Mouse (Mus musculus): ENCODE measurements around the gene Zfp865. TPM values are rescaled to one million over a fixed set of nuclear protein-coding genes. Genes with fewer than 3 reads are reported as not detected.

Gene Zfp865
- polyA plus RNA-seq, 1 experiment from 2014 or later, result 1.2 TPM

GRCm38 (mm10) chr7:5052438-5052837 lies 32.3 kb downstream of the Zfp865 start:
- 4% methylated on average over 12 of the region's 12 CpGs for WGBS (ENCODE audit: insufficient replicate concordance)
- H3K36me3 ChIP-seq (ENCODE audit: control insufficient read depth, insufficient read depth), result no peaks in the 10 kb centered on the region
- no peak for ATAC-seq (ENCODE audit: low read depth)
- H3K4me1 ChIP-seq (ENCODE audit: control insufficient read depth, low read depth, low read length), result peaks cover 4% of the 10 kb centered on the region
- no peak overlapping the region for H3K27ac ChIP-seq (ENCODE audit: low read length)
- no peak overlapping the region for H3K9ac ChIP-seq (ENCODE audit: low read depth, low read length)
- H3K9me3 ChIP-seq (replicated peaks; ENCODE audit: control insufficient read depth, low read length), result no peaks in the 10 kb centered on the region
- peaks cover 89% of the 10 kb centered on the region for H3K27me3 ChIP-seq (ENCODE audit: control insufficient read depth, insufficient read depth, low read depth, low read length)
- H3K4me3 ChIP-seq (ENCODE audit: low read depth, low read length), result peak overlapping the region; percentile 62
- 0 out of 2 replicates have a peak overlapping the region, but pooled peaks have one; percentile 4 for H3K4me2 ChIP-seq (ENCODE audit: low read depth, low read length)

GRCm38 (mm10) chr7:5052931-5053343 lies 32.8 kb downstream of the Zfp865 start:
- peaks cover 94% of the 10 kb centered on the region for H3K27me3 ChIP-seq (ENCODE audit: control insufficient read depth, insufficient read depth, low read depth, low read length)
- no peaks in the 10 kb centered on the region for H3K36me3 ChIP-seq (ENCODE audit: control insufficient read depth, insufficient read depth)
- H3K4me2 ChIP-seq (ENCODE audit: low read depth, low read length), result 0 out of 2 replicates have a peak overlapping the region, but pooled peaks have one; percentile 4
- H3K27ac ChIP-seq (ENCODE audit: low read length), result no peak overlapping the region
- peaks cover 4% of the 10 kb centered on the region for H3K4me1 ChIP-seq (ENCODE audit: control insufficient read depth, low read depth, low read length)
- H3K4me3 ChIP-seq (ENCODE audit: low read depth, low read length), result peak overlapping the region; percentile 1; the same call in 1 of the 2 replicates
- 3% methylated on average over 45 of the region's 45 CpGs for WGBS (ENCODE audit: insufficient replicate concordance)
- no peak overlapping the region for H3K9ac ChIP-seq (ENCODE audit: low read depth, low read length)
- no peak for ATAC-seq (ENCODE audit: low read depth)
- no peaks in the 10 kb centered on the region for H3K9me3 ChIP-seq (replicated peaks; ENCODE audit: control insufficient read depth, low read length)

- WGBS (ENCODE audit: insufficient replicate concordance), result 9% methylated on average over 32 of the region's 32 CpGs
- H3K27ac ChIP-seq (ENCODE audit: low read length), result no peak overlapping the region
- peak overlapping the region; percentile 34 for H3K4me3 ChIP-seq (ENCODE audit: low read depth, low read length)
- peaks cover 4% of the 10 kb centered on the region for H3K4me1 ChIP-seq (ENCODE audit: control insufficient read depth, low read depth, low read length)
- H3K9me3 ChIP-seq (replicated peaks; ENCODE audit: control insufficient read depth, low read length), result no peaks in the 10 kb centered on the region
- peak overlapping the region; percentile 28 for H3K4me2 ChIP-seq (ENCODE audit: low read depth, low read length)
- no peak for ATAC-seq (ENCODE audit: low read depth)
- H3K9ac ChIP-seq (ENCODE audit: low read depth, low read length), result no peak overlapping the region
- no peaks in the 10 kb centered on the region for H3K36me3 ChIP-seq (ENCODE audit: control insufficient read depth, insufficient read depth)
- H3K27me3 ChIP-seq (ENCODE audit: control insufficient read depth, insufficient read depth, low read depth, low read length), result peaks cover 98% of the 10 kb centered on the region
Measured at GRCm38 (mm10) chr7:5053456-5054179, 33.4 kb downstream of the Zfp865 start.

- Histone ChIP-seq H3K27me3 (ENCODE audit: control insufficient read depth, insufficient read depth, low read depth, low read length) (peaks cover 68% of the 10 kb centered on the region), H3K4me3 (ENCODE audit: low read depth, low read length) (peak overlapping the region; percentile 32), H3K36me3 (ENCODE audit: control insufficient read depth, insufficient read depth) (no peaks in the 10 kb centered on the region), H3K27ac (ENCODE audit: low read length) (no peak overlapping the region), H3K4me1 (ENCODE audit: control insufficient read depth, low read depth, low read length) (peaks cover 13% of the 10 kb centered on the region), H3K9me3 (replicated peaks; ENCODE audit: control insufficient read depth, low read length) (no peaks in the 10 kb centered on the region), H3K4me2 (ENCODE audit: low read depth, low read length) (peak overlapping the region; percentile 38), H3K9ac (ENCODE audit: low read depth, low read length) (no peak overlapping the region)
- WGBS (ENCODE audit: insufficient replicate concordance), result 7% methylated on average over 49 of the region's 55 CpGs
- ATAC-seq (ENCODE audit: low read depth), result no peak
Measured at GRCm38 (mm10) chr7:5056651-5057263, 36.6 kb downstream of the Zfp865 start.

- H3K9ac ChIP-seq (ENCODE audit: low read depth, low read length), result no peak overlapping the region
- no peak overlapping the region for H3K27ac ChIP-seq (ENCODE audit: low read length)
- no peak overlapping the region for H3K4me2 ChIP-seq (ENCODE audit: low read depth, low read length)
- 26% methylated on average over 8 of the region's 8 CpGs for WGBS (ENCODE audit: insufficient replicate concordance)
- peaks cover 62% of the 10 kb centered on the region for H3K27me3 ChIP-seq (ENCODE audit: control insufficient read depth, insufficient read depth, low read depth, low read length)
- ATAC-seq (ENCODE audit: low read depth), result no peak
- no peaks in the 10 kb centered on the region for H3K36me3 ChIP-seq (ENCODE audit: control insufficient read depth, insufficient read depth)
- H3K4me1 ChIP-seq (ENCODE audit: control insufficient read depth, low read depth, low read length), result peaks cover 10% of the 10 kb centered on the region
- no peaks in the 10 kb centered on the region for H3K9me3 ChIP-seq (replicated peaks; ENCODE audit: control insufficient read depth, low read length)
- no peak overlapping the region for H3K4me3 ChIP-seq (ENCODE audit: low read depth, low read length)
Measured at GRCm38 (mm10) chr7:5057381-5057780, 37.2 kb downstream of the Zfp865 start.

GRCm38 (mm10) chr7:5057804-5058203 lies 37.6 kb downstream of the Zfp865 start:
- 24% methylated on average over 11 of the region's 11 CpGs for WGBS (ENCODE audit: insufficient replicate concordance)
- Histone ChIP-seq H3K9ac (ENCODE audit: low read depth, low read length) (no peak overlapping the region), H3K27me3 (ENCODE audit: control insufficient read depth, insufficient read depth, low read depth, low read length) (peaks cover 58% of the 10 kb centered on the region)

GRCm38 (mm10) chr7:5058631-5059030 lies 38.5 kb downstream of the Zfp865 start:
- Histone ChIP-seq H3K9ac (ENCODE audit: low read depth, low read length) (no peak overlapping the region), H3K4me2 (ENCODE audit: low read depth, low read length) (no peak overlapping the region), H3K4me3 (ENCODE audit: low read depth, low read length) (no peak overlapping the region), H3K36me3 (ENCODE audit: control insufficient read depth, insufficient read depth) (no peaks in the 10 kb centered on the region), H3K27me3 (ENCODE audit: control insufficient read depth, insufficient read depth, low read depth, low read length) (peaks cover 49% of the 10 kb centered on the region), H3K4me1 (ENCODE audit: control insufficient read depth, low read depth, low read length) (peaks cover 13% of the 10 kb centered on the region), H3K9me3 (replicated peaks; ENCODE audit: control insufficient read depth, low read length) (no peaks in the 10 kb centered on the region), H3K27ac (ENCODE audit: low read length) (no peak overlapping the region)
- no peak for ATAC-seq (ENCODE audit: low read depth)
- 67% methylated on average over 1 of the region's 1 CpGs for WGBS (ENCODE audit: insufficient replicate concordance)

More at GRCm38 (mm10) chr7:5057804-5058203, 37.6 kb downstream of the Zfp865 start:
- H3K9me3 ChIP-seq (replicated peaks; ENCODE audit: control insufficient read depth, low read length), result no peaks in the 10 kb centered on the region
- H3K4me3 ChIP-seq (ENCODE audit: low read depth, low read length), result no peak overlapping the region
- peaks cover 10% of the 10 kb centered on the region for H3K4me1 ChIP-seq (ENCODE audit: control insufficient read depth, low read depth, low read length)
- H3K27ac ChIP-seq (ENCODE audit: low read length), result no peak overlapping the region
- H3K4me2 ChIP-seq (ENCODE audit: low read depth, low read length), result no peak overlapping the region
- no peaks in the 10 kb centered on the region for H3K36me3 ChIP-seq (ENCODE audit: control insufficient read depth, insufficient read depth)
- ATAC-seq (ENCODE audit: low read depth), result no peak

- ATAC-seq (ENCODE audit: low read depth), result no peak
- 76% methylated on average over 12 of the region's 12 CpGs for WGBS (ENCODE audit: insufficient replicate concordance)
- Histone ChIP-seq H3K36me3 (ENCODE audit: control insufficient read depth, insufficient read depth) (no peaks in the 10 kb centered on the region), H3K9ac (ENCODE audit: low read depth, low read length) (no peak overlapping the region), H3K4me1 (ENCODE audit: control insufficient read depth, low read depth, low read length) (peaks cover 20% of the 10 kb centered on the region), H3K4me3 (ENCODE audit: low read depth, low read length) (no peak overlapping the region), H3K27me3 (ENCODE audit: control insufficient read depth, insufficient read depth, low read depth, low read length) (peaks cover 42% of the 10 kb centered on the region), H3K4me2 (ENCODE audit: low read depth, low read length) (no peak overlapping the region), H3K27ac (ENCODE audit: low read length) (no peak overlapping the region), H3K9me3 (replicated peaks; ENCODE audit: control insufficient read depth, low read length) (no peaks in the 10 kb centered on the region)
Measured at GRCm38 (mm10) chr7:5059421-5059820, 39.2 kb downstream of the Zfp865 start.

GRCm38 (mm10) chr7:5060239-5060731 lies 40.1 kb downstream of the Zfp865 start:
- Histone ChIP-seq H3K9me3 (replicated peaks; ENCODE audit: control insufficient read depth, low read length) (no peaks in the 10 kb centered on the region), H3K27ac (ENCODE audit: low read length) (peak overlapping the region; percentile 99), H3K4me1 (ENCODE audit: control insufficient read depth, low read depth, low read length) (peaks cover 23% of the 10 kb centered on the region), H3K4me3 (ENCODE audit: low read depth, low read length) (peak overlapping the region; percentile 78), H3K9ac (ENCODE audit: low read depth, low read length) (peak overlapping the region; percentile 94), H3K36me3 (ENCODE audit: control insufficient read depth, insufficient read depth) (no peaks in the 10 kb centered on the region), H3K27me3 (ENCODE audit: control insufficient read depth, insufficient read depth, low read depth, low read length) (peaks cover 33% of the 10 kb centered on the region), H3K4me2 (ENCODE audit: low read depth, low read length) (peak overlapping the region; percentile 98)
- WGBS (ENCODE audit: insufficient replicate concordance), result 4% methylated on average over 27 of the region's 27 CpGs
- no peak for ATAC-seq (ENCODE audit: low read depth)
